Comparison of ENCODE assay signal across 14 mouse cellular contexts in the genomic region with DNA sequence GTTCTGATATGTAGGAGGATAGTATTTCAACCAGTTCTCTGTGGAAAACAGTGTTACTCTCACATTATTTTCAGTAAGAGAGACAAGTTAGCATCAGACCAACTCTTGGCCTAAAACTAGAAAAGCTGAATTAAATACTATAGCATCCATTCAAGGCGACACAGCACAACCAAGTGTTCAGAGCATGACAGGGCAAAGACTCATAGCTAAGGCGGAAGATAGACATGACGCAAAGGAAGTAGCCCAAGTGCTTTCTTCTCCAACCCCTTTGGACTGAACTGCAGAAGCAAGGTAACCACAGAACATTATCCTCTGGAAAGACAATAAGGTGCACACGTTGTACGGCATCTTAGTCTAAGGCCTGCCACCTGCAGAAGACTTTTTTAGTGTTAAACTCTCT.
A peak's percentile ranks its signal among the peaks of the same experiment; 100 is the strongest.
DNase-seq lines count a peak whose midpoint lies in the region; ATAC-seq and TF ChIP-seq lines count a peak whose summit lies in the region.
"Had no signal": no experiment of that assay in that cellular context is flagged by ENCODE, and none has a peak within 500 bp of the region (broad histone marks: within the 10 kb centered on the region; RNA-seq: fewer than 3 reads in every experiment).

No protein-coding gene starts in this region.

- H3K27me3 ChIP-seq in G1E (ENCODE audit: insufficient read depth, low read length): no peaks in the 10 kb centered on the region
- H3K27me3 ChIP-seq in heart, embryonic 10.5 days (ENCODE audit: insufficient read depth, poor library complexity, severe bottlenecking): no peaks in the 10 kb centered on the region
- H3K27me3 ChIP-seq: limb, embryonic 12.5 days; lung, embryonic 15.5 days had no signal

- H3K36me3 ChIP-seq in G1E (replicated peaks): no peaks in the 10 kb centered on the region
- no peaks in the 10 kb centered on the region for H3K36me3 ChIP-seq in heart, embryonic 10.5 days
- H3K36me3 ChIP-seq: limb, embryonic 12.5 days; lung, embryonic 15.5 days had no signal

- H3K4me3 ChIP-seq in G1E (ENCODE audit: low read depth, low read length): no peak overlapping the region
- no peak overlapping the region for H3K4me3 ChIP-seq in heart, embryonic 10.5 days
- H3K4me3 ChIP-seq: limb, embryonic 12.5 days; lung, embryonic 15.5 days had no signal

- peak; percentile 2 to 41 for DNase-seq in frontal cortex, adult 2 months (ENCODE audit: extremely low spot score in 1 of 2, low spot score in 1 of 2)
- DNase-seq in frontal cortex, postnatal 10 days (ENCODE audit: low spot score in 2 of 2): no peak
- peak; percentile 6 for DNase-seq in lung, postnatal 36 days
- no peak for DNase-seq in lung, postnatal 4 days
- no peak for DNase-seq in G1E (ENCODE audit: low spot score)
- DNase-seq in c-Kit-positive CD71-positive TER-119-positive erythroid progenitor cells, embryonic 14.5 days (ENCODE audit: low spot score): no peak
- no peak for DNase-seq in heart, embryonic 10.5 days (ENCODE audit: low spot score)
- DNase-seq: embryo, embryonic 11 days; gastrocnemius, postnatal 36 days; heart, postnatal 4 days; kidney, postnatal 10 days had no signal

- H3K4me1 ChIP-seq in G1E (ENCODE audit: insufficient read depth, low read depth, low read length): peaks cover 27% of the 10 kb centered on the region
- H3K4me1 ChIP-seq in heart, embryonic 10.5 days: no peaks in the 10 kb centered on the region
- H3K4me1 ChIP-seq: limb, embryonic 12.5 days; lung, embryonic 15.5 days had no signal

- no peaks in the 10 kb centered on the region for H3K9me3 ChIP-seq in G1E (replicated peaks)
- H3K9me3 ChIP-seq in heart, embryonic 10.5 days: no peaks in the 10 kb centered on the region
- H3K9me3 ChIP-seq: limb, embryonic 12.5 days; lung, embryonic 15.5 days had no signal

- ATAC-seq in G1E (ENCODE audit: extremely low read depth, insufficient number of reproducible peaks, low FRiP score, poor library complexity, severe bottlenecking): 0 out of 2 replicates have a peak, but pooled peaks have one; percentile 34
- ATAC-seq in neutrophil, adult 5-6 weeks (ENCODE audit: extremely low read depth, insufficient number of reproducible peaks, low FRiP score, poor library complexity, severe bottlenecking): peak; percentile 72; the same call in 1 of the 2 replicates

- H3K27ac ChIP-seq in heart, embryonic 10.5 days: no peak overlapping the region
- H3K27ac ChIP-seq: limb, embryonic 12.5 days; lung, embryonic 15.5 days had no signal

- no peak for TF ChIP-seq CTCF in G1E (IDR thresholded peaks at IDR 0.05; ENCODE audit: low read depth, low read length)

- WGBS in heart, embryonic 10.5 days: 89% methylated on average over 5 of the region's 5 CpGs

Comparison
In these comparisons a context has a peak if more than half of its experiments do, and no peak if none do; other contexts are left out.
1. DNase-seq: peak in frontal cortex, adult 2 months (2 of 2) and lung, postnatal 36 days (single experiment); none in frontal cortex, postnatal 10 days (0 of 2), lung, postnatal 4 days (0 of 2), G1E (single experiment), c-Kit-positive CD71-positive TER-119-positive erythroid progenitor cells, embryonic 14.5 days (single experiment) and heart, embryonic 10.5 days (single experiment).